Mouse (Mus musculus) kidney, postnatal 0 days (tissue): ENCODE data around the gene Pknox2. TPM values are rescaled to one million over a fixed set of nuclear protein-coding genes. Genes with fewer than 3 reads are reported as not detected.

Experiments used
- ATAC-seq: fragments of 200-750 bp; cut with Nextera tagmentation; replicated peaks from 2 replicates; pipeline ENCODE4 v1.8.0; 2017; ENCODE audit warnings: low read depth, moderate number of reproducible peaks, moderate TSS enrichment, moderate library complexity; ENCODE audit not compliant: low FRiP score
- DNase-seq: peaks from one replicate; pipeline ENCODE4 v3.0.0-alpha.2; 2016; ENCODE audit warnings: low spot score
- H3K27ac ChIP-seq: fragments of 300-500 bp; sonication (generic); 2 replicates; pipeline ENCODE4 v1.5.1; 2014; ENCODE audit warnings: mild to moderate bottlenecking
- H3K27me3 ChIP-seq: fragments of 300-500 bp; sonication (generic); 2 replicates; pipeline ENCODE4 v1.6.1; 2014; ENCODE audit warnings: low read length, mixed read lengths; ENCODE audit not compliant: insufficient read depth
- H3K36me3 ChIP-seq: fragments of 300-500 bp; sonication (generic); 2 replicates; pipeline ENCODE4 v1.6.1; 2014; ENCODE audit warnings: low read length, mixed read lengths; ENCODE audit not compliant: insufficient read depth
- H3K4me1 ChIP-seq: fragments of 300-500 bp; sonication (generic); replicated peaks from 2 replicates; pipeline ENCODE4 v1.6.1; 2014; ENCODE audit warnings: antibody characterized with exemption, low read length, mixed read lengths; ENCODE audit not compliant: insufficient read depth
- H3K4me2 ChIP-seq: fragments of 300-500 bp; sonication (generic); 2 replicates; pipeline ENCODE4 v1.6.1; 2014; ENCODE audit warnings: mild to moderate bottlenecking, low read length, moderate library complexity, mixed read lengths
- H3K4me3 ChIP-seq: fragments of 300-500 bp; sonication (generic); replicated peaks from 2 replicates; pipeline ENCODE4 v1.5.1; 2014; ENCODE audit warnings: low read depth, low read length
- H3K9ac ChIP-seq: fragments of 300-500 bp; sonication (generic); 2 replicates; pipeline ENCODE4 v1.6.1; 2014; ENCODE audit warnings: low read depth, low read length
- H3K9me3 ChIP-seq: fragments of 300-500 bp; sonication (generic); replicated peaks from 2 replicates; pipeline ENCODE4 v1.6.1; 2016; ENCODE audit warnings: low read length, inconsistent platforms, mixed read lengths
- CTCF ChIP-seq: IDR thresholded peaks from 2 replicates; pipeline ENCODE4 v1.5.1; 2016; ENCODE audit warnings: antibody characterized with exemption, low read depth, mild to moderate bottlenecking, moderate library complexity
- WGBS: fragments of 180-500 bp; shearing (Covaris S2); extraction: QIAGEN DNeasy Blood & Tissue Kit; methylation state at CpG from one replicate; pipeline ENCODE4 v1.1.7; 2014; 5-methylcytosine and 5-hydroxymethylcytosine counted together
- polyA plus RNA-seq: library from polyadenylated mRNA; unstranded; fragments of >200 nt; fragmentation: Nextera tagmentation; extraction: Ambion mirVana; gene quantifications from 2 replicates; pipeline ENCODE4 v1.2.1, GENCODE M21; 2015

Pknox2 gene
- polyA plus RNA-seq, 1 experiment from 2014 or later = 6.0 TPM

- no peak overlapping the region for H3K9ac ChIP-seq
- H3K27ac ChIP-seq = 0 out of 2 replicates have a peak overlapping the region, but pooled peaks have one; percentile 16
- no peak for ATAC-seq
- WGBS = 29% methylated on average over 1 of the region's 1 CpGs
- no peaks in the 10 kb centered on the region for H3K36me3 ChIP-seq
- no peak overlapping the region for H3K4me2 ChIP-seq
- H3K9me3 ChIP-seq = no peaks in the 10 kb centered on the region
- H3K4me1 ChIP-seq = peaks cover 3% of the 10 kb centered on the region; the same call in 1 of the 2 replicates
- DNase-seq = no peak
- no peak for TF ChIP-seq CTCF
- no peaks in the 10 kb centered on the region for H3K27me3 ChIP-seq
- H3K4me3 ChIP-seq = no peak overlapping the region
Measured at GRCm38 (mm10) chr9:37122381-37122780, 24.8 kb downstream of the Pknox2 start.

GRCm38 (mm10) chr9:37121761-37122331 lies 25.4 kb downstream of the Pknox2 start:
- Histone ChIP-seq H3K27ac (0 out of 2 replicates have a peak overlapping the region, but pooled peaks have one; percentile 16), H3K27me3 (no peaks in the 10 kb centered on the region), H3K4me3 (no peak overlapping the region), H3K9me3 (no peaks in the 10 kb centered on the region), H3K4me2 (no peak overlapping the region), H3K9ac (no peak overlapping the region), H3K4me1 (peaks cover 3% of the 10 kb centered on the region; the same call in 1 of the 2 replicates), H3K36me3 (no peaks in the 10 kb centered on the region)
- TF ChIP-seq CTCF = no peak
- ATAC-seq (no peak), DNase-seq (peak; percentile 82)
- WGBS = 27% methylated on average over 4 of the region's 4 CpGs

GRCm38 (mm10) chr9:37120801-37121200 lies 26.4 kb downstream of the Pknox2 start:
- no peaks in the 10 kb centered on the region for H3K36me3 ChIP-seq
- WGBS = 49% methylated on average over 6 of the region's 6 CpGs
- TF ChIP-seq CTCF = no peak
- ATAC-seq (no peak), DNase-seq (no peak)
- no peak overlapping the region for H3K27ac ChIP-seq
- no peaks in the 10 kb centered on the region for H3K9me3 ChIP-seq
- H3K4me1 ChIP-seq = peaks cover 3% of the 10 kb centered on the region; the same call in 1 of the 2 replicates
- H3K4me2 ChIP-seq = no peak overlapping the region
- H3K4me3 ChIP-seq = no peak overlapping the region
- H3K9ac ChIP-seq = no peak overlapping the region
- H3K27me3 ChIP-seq = no peaks in the 10 kb centered on the region

GRCm38 (mm10) chr9:37117529-37117928 lies 29.7 kb downstream of the Pknox2 start:
- 88% methylated on average over 2 of the region's 2 CpGs for WGBS
- ATAC-seq = no peak
- TF ChIP-seq CTCF = no peak

GRCm38 (mm10) chr9:37116632-37117413 lies 30.4 kb downstream of the Pknox2 start:
- ATAC-seq (peak; percentile 86), DNase-seq (no peak)
- Histone ChIP-seq H3K9me3 (no peaks in the 10 kb centered on the region), H3K27ac (no peak overlapping the region), H3K4me2 (no peak overlapping the region), H3K9ac (no peak overlapping the region), H3K36me3 (no peaks in the 10 kb centered on the region), H3K27me3 (no peaks in the 10 kb centered on the region), H3K4me1 (peaks cover under 1% of the 10 kb centered on the region; the same call in 1 of the 2 replicates), H3K4me3 (no peak overlapping the region)
- 67% methylated on average over 9 of the region's 9 CpGs for WGBS
- TF ChIP-seq CTCF = no peak

More at GRCm38 (mm10) chr9:37117529-37117928, 29.7 kb downstream of the Pknox2 start:
- Histone ChIP-seq H3K27ac (no peak overlapping the region), H3K4me2 (no peak overlapping the region), H3K4me3 (no peak overlapping the region), H3K9me3 (no peaks in the 10 kb centered on the region), H3K9ac (no peak overlapping the region), H3K4me1 (peaks cover 3% of the 10 kb centered on the region; the same call in 1 of the 2 replicates), H3K27me3 (no peaks in the 10 kb centered on the region), H3K36me3 (no peaks in the 10 kb centered on the region)
- no peak for DNase-seq

- no peak overlapping the region for H3K4me3 ChIP-seq
- no peak overlapping the region for H3K4me2 ChIP-seq
- no peaks in the 10 kb centered on the region for H3K36me3 ChIP-seq
- no peak overlapping the region for H3K9ac ChIP-seq
- H3K4me1 ChIP-seq = no peaks in the 10 kb centered on the region; the same call in 1 of the 2 replicates
- ATAC-seq (no peak), DNase-seq (no peak)
- H3K27ac ChIP-seq = no peak overlapping the region
- TF ChIP-seq CTCF = no peak
- H3K9me3 ChIP-seq = no peaks in the 10 kb centered on the region
- WGBS = 60% methylated on average over 7 of the region's 7 CpGs
- no peaks in the 10 kb centered on the region for H3K27me3 ChIP-seq
Measured at GRCm38 (mm10) chr9:37115820-37116219, 31.4 kb downstream of the Pknox2 start.
